Mouse (Mus musculus) olfactory bulb, adult 2 months (tissue): ENCODE data around the gene Add1.

Source experiments
- CTCF ChIP-seq: fragments of 200-500 bp; IDR thresholded peaks from 2 replicates; pipeline ENCODE4 v1.5.1; 2012; ENCODE audit warnings: low read depth, mild to moderate bottlenecking, low read length, moderate library complexity; ENCODE audit not compliant: insufficient read depth
- POLR2A ChIP-seq: fragments of 200-500 bp; IDR thresholded peaks from 2 replicates; pipeline ENCODE4 v1.6.1; 2012; ENCODE audit warnings: mild to moderate bottlenecking, low read depth, low read length, moderate library complexity; ENCODE audit not compliant: insufficient read depth

DNA sequence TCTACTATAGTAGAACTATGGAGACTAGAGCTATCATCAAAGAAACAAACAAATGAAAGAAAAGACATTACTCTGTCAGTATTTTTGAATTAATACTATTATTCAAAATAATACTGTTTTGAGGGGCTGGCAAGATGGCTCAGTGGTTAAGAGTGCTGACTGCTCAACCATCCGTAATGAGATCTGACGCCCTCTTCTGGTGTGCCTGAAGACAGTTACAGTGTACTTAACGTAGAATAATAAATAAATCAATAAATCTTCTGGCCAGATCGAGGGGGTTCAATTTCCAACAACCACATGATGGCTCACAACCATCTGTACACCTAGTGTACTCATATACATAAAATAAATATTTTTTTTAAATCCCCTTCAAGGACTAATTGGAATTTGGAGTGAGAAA lies 88.4 kb downstream of the Add1 start:
- TF ChIP-seq POLR2A (no peak), CTCF (no peak)
